Mouse (Mus musculus) hindbrain, embryonic 13.5 days (tissue): ENCODE data around the gene Rsph9. TPM values are rescaled to one million over a fixed set of nuclear protein-coding genes. Genes with fewer than 3 reads are reported as not detected.
A peak's percentile ranks its signal among the peaks of the same experiment; 100 is the strongest.

Experiments
- ATAC-seq: fragments of 200-750 bp; cut with Nextera tagmentation; 2 replicates; pipeline ENCODE4 v1.8.0; 2017; ENCODE audit warnings: moderate TSS enrichment; ENCODE audit not compliant: low FRiP score
- H3K27ac ChIP-seq: fragments of 300-500 bp; sonication (generic); 2 replicates; pipeline ENCODE4 v1.5.1; 2015; ENCODE audit warnings: inconsistent platforms, mild to moderate bottlenecking, moderate library complexity
- H3K27me3 ChIP-seq: fragments of 300-500 bp; sonication (generic); 2 replicates; pipeline ENCODE4 v1.6.1; 2015; ENCODE audit warnings: mild to moderate bottlenecking, inconsistent platforms
- H3K36me3 ChIP-seq: fragments of 300-500 bp; sonication (generic); 2 replicates; pipeline ENCODE4 v1.6.1; 2015; ENCODE audit warnings: mild to moderate bottlenecking, inconsistent platforms
- H3K4me1 ChIP-seq: fragments of 300-500 bp; sonication (generic); replicated peaks from 2 replicates; pipeline ENCODE4 v1.6.1; 2015; ENCODE audit warnings: inconsistent platforms
- H3K4me2 ChIP-seq: fragments of 300-500 bp; sonication (generic); 2 replicates; pipeline ENCODE4 v1.6.1; 2015; ENCODE audit warnings: inconsistent platforms, mild to moderate bottlenecking, moderate library complexity
- H3K4me3 ChIP-seq: fragments of 300-500 bp; sonication (generic); 2 replicates; pipeline ENCODE4 v1.5.1; 2015; ENCODE audit warnings: mild to moderate bottlenecking, inconsistent platforms
- H3K9ac ChIP-seq: fragments of 300-500 bp; sonication (generic); 2 replicates; pipeline ENCODE4 v1.6.1; 2015; ENCODE audit warnings: mild to moderate bottlenecking, inconsistent platforms
- H3K9me3 ChIP-seq: fragments of 300-500 bp; sonication (generic); 2 replicates; pipeline ENCODE4 v1.6.1; 2016; ENCODE audit warnings: inconsistent platforms
- WGBS: fragments of 180-500 bp; shearing (Covaris S2); methylation state at CpG from one replicate; pipeline ENCODE4 v1.1.7; 2015; 5-methylcytosine and 5-hydroxymethylcytosine counted together
- polyA plus RNA-seq: library from polyadenylated mRNA; unstranded; fragments of >200 nt; fragmentation: Nextera tagmentation; extraction: Ambion mirVana; gene quantifications from 2 replicates; pipeline ENCODE4 v1.2.1, GENCODE M21; 2015

The Rsph9 gene
- polyA plus RNA-seq, 1 experiment from 2014 or later, result 33.8 TPM

GRCm38 (mm10) chr17:46132862-46133261 is 11.2 kb downstream of the Rsph9 start:
- no peak overlapping the region for H3K4me2 ChIP-seq
- no peaks in the 10 kb centered on the region for H3K27me3 ChIP-seq
- no peak overlapping the region for H3K4me3 ChIP-seq
- ATAC-seq, result no peak
- no peaks in the 10 kb centered on the region for H3K9me3 ChIP-seq
- H3K4me1 ChIP-seq, result no peaks in the 10 kb centered on the region
- no peak overlapping the region for H3K27ac ChIP-seq
- H3K9ac ChIP-seq, result no peak overlapping the region
- H3K36me3 ChIP-seq, result peaks cover 29% of the 10 kb centered on the region
- 72% methylated on average over 8 of the region's 8 CpGs for WGBS

GRCm38 (mm10) chr17:46132058-46132718 is 11.8 kb downstream of the Rsph9 start:
- peak; percentile 60; the same call in 1 of the 2 replicates for ATAC-seq
- H3K27ac ChIP-seq, result no peak overlapping the region
- no peak overlapping the region for H3K4me2 ChIP-seq
- peaks cover 36% of the 10 kb centered on the region for H3K36me3 ChIP-seq
- no peak overlapping the region for H3K4me3 ChIP-seq
- H3K9ac ChIP-seq, result no peak overlapping the region
- H3K4me1 ChIP-seq, result no peaks in the 10 kb centered on the region
- no peaks in the 10 kb centered on the region for H3K9me3 ChIP-seq
- whole genome bisulfite sequencing, result 15% methylated on average over 12 of the region's 12 CpGs
- no peaks in the 10 kb centered on the region for H3K27me3 ChIP-seq

DNA sequence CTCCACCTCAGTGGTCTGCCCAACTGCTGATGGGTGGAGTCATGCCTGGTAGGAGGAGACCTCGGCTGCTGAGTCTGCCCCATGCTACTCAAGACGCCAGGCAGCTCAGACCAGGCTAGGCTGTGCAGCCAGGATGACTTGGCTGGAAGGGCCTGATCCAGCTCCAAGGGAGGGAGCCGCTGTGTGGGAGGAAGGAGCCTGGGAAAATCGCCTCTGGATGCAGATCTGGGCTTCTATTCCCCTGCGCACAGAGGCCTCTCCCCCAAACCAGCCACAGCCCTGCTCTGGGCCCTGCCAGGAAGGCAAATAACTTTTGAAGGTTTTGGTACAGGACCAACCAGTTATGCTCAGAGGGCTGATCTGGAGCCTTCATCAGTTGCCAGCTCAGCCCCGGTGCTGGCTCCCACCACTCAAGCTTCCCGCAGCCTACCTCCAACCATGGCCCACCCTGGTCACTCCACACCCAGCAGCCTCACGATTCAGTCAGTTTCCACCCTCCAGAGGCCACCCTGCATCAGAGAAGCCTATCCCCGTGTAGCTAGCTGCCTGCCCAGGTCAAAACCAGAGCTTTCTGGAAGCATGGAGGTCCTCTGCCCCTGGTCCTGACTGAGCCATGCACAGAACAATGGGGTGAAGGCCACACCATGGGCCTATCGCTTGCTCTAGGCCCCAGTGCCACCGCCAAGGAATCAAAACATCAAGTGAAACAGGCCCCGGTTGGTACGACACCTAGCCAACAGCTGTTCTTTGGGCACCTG is 14.1 kb downstream of the Rsph9 start:
- Histone ChIP-seq H3K9me3 (no peaks in the 10 kb centered on the region), H3K4me2 (no peak overlapping the region), H3K27me3 (no peaks in the 10 kb centered on the region), H3K9ac (peak overlapping the region; percentile 19; the same call in 1 of the 2 replicates), H3K4me3 (no peak overlapping the region), H3K36me3 (peaks cover 54% of the 10 kb centered on the region), H3K27ac (no peak overlapping the region), H3K4me1 (no peaks in the 10 kb centered on the region)
- ATAC-seq, result no peak
- WGBS, result 86% methylated on average over 13 of the region's 13 CpGs

DNA sequence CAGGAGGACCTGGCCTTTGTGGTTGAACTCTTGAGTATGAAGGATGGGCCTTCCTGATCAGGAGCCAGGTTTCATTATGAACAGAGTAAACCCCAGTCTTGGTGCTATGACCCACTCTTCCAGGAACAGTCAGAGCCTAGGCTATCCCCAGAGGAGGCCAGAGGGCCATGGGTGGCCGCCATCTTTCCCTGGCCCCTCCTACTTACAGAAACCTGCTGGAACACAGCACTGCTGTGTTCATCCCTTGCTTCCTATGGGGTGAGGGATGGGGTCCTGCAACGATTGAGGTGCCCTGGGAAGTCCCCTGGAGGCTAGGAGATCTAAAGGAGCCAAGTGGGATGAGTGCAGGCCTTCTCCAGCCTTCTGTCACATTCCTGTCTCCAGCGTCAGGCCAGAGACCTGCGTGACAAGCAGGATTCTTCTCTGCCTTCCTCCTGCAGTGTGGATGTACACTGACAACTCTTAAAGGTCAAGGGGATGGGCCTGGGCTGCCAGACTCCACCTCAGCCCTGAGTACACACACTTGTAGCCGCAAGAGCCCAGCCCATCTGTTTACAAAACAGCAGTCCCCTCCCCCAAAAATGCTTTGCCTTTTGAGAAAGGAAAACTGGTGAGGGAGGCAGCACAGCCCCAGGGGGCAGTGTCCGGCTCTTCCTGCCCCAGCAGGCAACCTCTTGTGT is 16.1 kb downstream of the Rsph9 start:
- WGBS, result 79% methylated on average over 6 of the region's 6 CpGs
- no peaks in the 10 kb centered on the region for H3K27me3 ChIP-seq
- H3K4me3 ChIP-seq, result no peak overlapping the region
- peak overlapping the region; percentile 35; the same call in 1 of the 2 replicates for H3K9ac ChIP-seq
- no peak overlapping the region for H3K27ac ChIP-seq
- H3K4me1 ChIP-seq, result no peaks in the 10 kb centered on the region
- H3K9me3 ChIP-seq, result no peaks in the 10 kb centered on the region
- no peak overlapping the region for H3K4me2 ChIP-seq
- peaks cover 74% of the 10 kb centered on the region for H3K36me3 ChIP-seq
- no peak for ATAC-seq

DNA sequence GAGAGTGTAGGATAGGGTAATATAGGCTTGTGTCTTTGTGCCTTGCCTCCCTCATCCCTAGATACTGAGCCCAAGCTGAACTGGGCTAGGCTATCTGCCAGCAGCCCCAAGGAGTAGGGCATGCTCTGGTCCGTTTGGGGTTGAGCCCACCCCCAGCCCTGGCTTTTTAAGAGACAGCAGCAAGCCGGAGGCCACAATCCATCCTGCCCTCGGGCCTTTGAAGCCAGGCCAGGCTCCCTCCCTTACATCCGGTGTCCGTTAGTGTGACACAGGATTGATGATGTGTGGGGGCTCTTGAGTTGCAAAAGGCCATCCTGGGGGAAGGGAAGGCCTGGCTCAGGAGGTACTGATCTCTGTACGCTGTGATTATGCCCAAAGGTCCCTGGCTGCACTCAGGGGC is 17.4 kb downstream of the Rsph9 start:
- no peaks in the 10 kb centered on the region for H3K27me3 ChIP-seq
- no peaks in the 10 kb centered on the region for H3K9me3 ChIP-seq
- no peaks in the 10 kb centered on the region for H3K4me1 ChIP-seq
- no peak overlapping the region for H3K4me3 ChIP-seq
- H3K4me2 ChIP-seq, result no peak overlapping the region
- ATAC-seq, result no peak
- H3K36me3 ChIP-seq, result peaks cover 87% of the 10 kb centered on the region
- H3K9ac ChIP-seq, result peak overlapping the region; percentile 46
- WGBS, result 76% methylated on average over 6 of the region's 6 CpGs
- no peak overlapping the region for H3K27ac ChIP-seq

GRCm38 (mm10) chr17:46123953-46124700 is 19.9 kb downstream of the Rsph9 start:
- Histone ChIP-seq H3K4me2 (no peak overlapping the region), H3K27me3 (no peaks in the 10 kb centered on the region), H3K9ac (no peak overlapping the region), H3K4me1 (no peaks in the 10 kb centered on the region), H3K27ac (no peak overlapping the region), H3K36me3 (peaks cover 89% of the 10 kb centered on the region), H3K9me3 (no peaks in the 10 kb centered on the region), H3K4me3 (no peak overlapping the region)
- ATAC-seq, result no peak
- 94% methylated on average over 12 of the region's 12 CpGs for WGBS

GRCm38 (mm10) chr17:46123285-46123684 is 20.7 kb downstream of the Rsph9 start:
- WGBS, result 89% methylated on average over 4 of the region's 4 CpGs
- Histone ChIP-seq H3K4me2 (no peak overlapping the region), H3K4me3 (no peak overlapping the region), H3K27me3 (no peaks in the 10 kb centered on the region), H3K9ac (no peak overlapping the region), H3K27ac (no peak overlapping the region), H3K9me3 (no peaks in the 10 kb centered on the region), H3K4me1 (peaks cover 3% of the 10 kb centered on the region; the same call in 1 of the 2 replicates), H3K36me3 (peaks cover 89% of the 10 kb centered on the region)
- no peak for ATAC-seq

DNA sequence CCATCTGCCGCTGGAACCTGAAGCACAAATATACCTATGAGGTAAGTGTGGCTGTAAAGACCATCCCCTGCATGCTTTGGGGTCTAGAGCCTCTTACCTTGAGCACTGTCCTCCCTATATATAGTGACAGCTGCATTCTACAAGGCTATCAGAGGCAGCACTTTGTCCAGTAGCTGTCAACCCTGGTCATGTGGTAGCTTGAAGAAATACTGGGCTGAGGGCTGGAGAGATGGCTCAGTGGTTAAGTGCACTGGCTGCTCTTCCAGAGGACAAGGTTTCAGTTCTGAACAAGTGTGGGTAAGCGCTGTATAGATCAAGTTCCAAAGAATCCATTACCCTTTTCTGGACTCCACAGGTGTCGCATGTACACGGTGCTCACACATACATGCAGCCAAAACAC is 21.2 kb downstream of the Rsph9 start:
- no peak overlapping the region for H3K4me3 ChIP-seq
- ATAC-seq, result no peak
- no peak overlapping the region for H3K4me2 ChIP-seq
- 97% methylated on average over 4 of the region's 4 CpGs for WGBS
- no peak overlapping the region for H3K27ac ChIP-seq
- H3K27me3 ChIP-seq, result no peaks in the 10 kb centered on the region
- H3K9me3 ChIP-seq, result no peaks in the 10 kb centered on the region
- H3K36me3 ChIP-seq, result peaks cover 89% of the 10 kb centered on the region
- H3K9ac ChIP-seq, result no peak overlapping the region
- peaks cover 5% of the 10 kb centered on the region; the same call in 1 of the 2 replicates for H3K4me1 ChIP-seq

DNA sequence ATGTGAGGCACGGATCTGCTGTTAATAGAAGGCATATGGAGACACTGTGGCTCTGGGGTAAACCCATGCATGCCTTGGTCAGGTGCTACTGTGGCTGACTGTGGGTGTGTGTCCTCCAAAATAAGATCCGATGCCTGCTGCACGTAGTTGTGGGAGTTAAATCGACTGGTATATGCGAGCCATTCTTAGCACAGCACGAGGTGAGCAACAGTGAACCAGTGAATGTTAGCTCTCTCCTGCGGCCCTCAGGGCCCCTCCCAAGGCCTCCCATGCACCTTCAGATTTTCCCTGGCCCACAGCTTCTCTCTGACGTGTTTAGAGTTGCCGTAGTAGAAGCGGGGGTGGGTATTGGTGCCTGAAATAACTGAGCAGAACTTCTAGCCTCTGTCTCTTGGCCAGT is 24.4 kb downstream of the Rsph9 start:
- H3K27ac ChIP-seq, result no peak overlapping the region
- no peak overlapping the region for H3K9ac ChIP-seq
- no peaks in the 10 kb centered on the region for H3K27me3 ChIP-seq
- H3K9me3 ChIP-seq, result no peaks in the 10 kb centered on the region
- H3K36me3 ChIP-seq, result peaks cover 77% of the 10 kb centered on the region
- no peak overlapping the region for H3K4me3 ChIP-seq
- WGBS, result 91% methylated on average over 10 of the region's 10 CpGs
- H3K4me2 ChIP-seq, result no peak overlapping the region
- H3K4me1 ChIP-seq, result peaks cover 17% of the 10 kb centered on the region; the same call in 1 of the 2 replicates
- no peak for ATAC-seq

GRCm38 (mm10) chr17:46118423-46118850 is 25.6 kb downstream of the Rsph9 start:
- H3K27me3 ChIP-seq, result no peaks in the 10 kb centered on the region
- H3K4me3 ChIP-seq, result no peak overlapping the region
- H3K4me2 ChIP-seq, result no peak overlapping the region
- H3K9ac ChIP-seq, result no peak overlapping the region
- H3K36me3 ChIP-seq, result peaks cover 67% of the 10 kb centered on the region
- H3K4me1 ChIP-seq, result peaks cover 17% of the 10 kb centered on the region; the same call in 1 of the 2 replicates
- H3K27ac ChIP-seq, result no peak overlapping the region
- WGBS, result 75% methylated on average over 4 of the region's 4 CpGs
- H3K9me3 ChIP-seq, result no peaks in the 10 kb centered on the region
- ATAC-seq, result no peak

GRCm38 (mm10) chr17:46117623-46118422 is 26.2 kb downstream of the Rsph9 start:
- 76% methylated on average over 13 of the region's 13 CpGs for WGBS
- peak overlapping the region; percentile 30; the same call in 1 of the 2 replicates for H3K27ac ChIP-seq
- no peaks in the 10 kb centered on the region for H3K9me3 ChIP-seq
- H3K27me3 ChIP-seq, result no peaks in the 10 kb centered on the region
- H3K4me2 ChIP-seq, result no peak overlapping the region
- H3K4me1 ChIP-seq, result peaks cover 17% of the 10 kb centered on the region; the same call in 1 of the 2 replicates
- no peak for ATAC-seq
- no peak overlapping the region for H3K9ac ChIP-seq
- H3K36me3 ChIP-seq, result peaks cover 61% of the 10 kb centered on the region
- H3K4me3 ChIP-seq, result no peak overlapping the region
